Mouse (Mus musculus) liver, embryonic 15.5 days (tissue): ENCODE data around the gene Inpp5d. TPM values are rescaled to one million over a fixed set of nuclear protein-coding genes. Genes with fewer than 3 reads are reported as not detected.

Experiments used
- ATAC-seq: fragments of 200-750 bp; cut with Nextera tagmentation; 2 replicates; pipeline ENCODE4 v1.8.0; 2017; ENCODE audit warnings: moderate number of reproducible peaks, mild to moderate bottlenecking, moderate library complexity; ENCODE audit not compliant: insufficient read depth
- H3K27ac ChIP-seq: fragments of 300-500 bp; sonication (generic); replicated peaks from 2 replicates; pipeline ENCODE4 v1.5.1; 2015; ENCODE audit warnings: mild to moderate bottlenecking, inconsistent platforms
- H3K27me3 ChIP-seq: fragments of 300-500 bp; sonication (generic); 2 replicates; pipeline ENCODE4 v1.6.1; 2015; ENCODE audit warnings: mild to moderate bottlenecking, inconsistent platforms
- H3K36me3 ChIP-seq: fragments of 300-500 bp; sonication (generic); replicated peaks from 2 replicates; pipeline ENCODE4 v1.6.1; 2015; ENCODE audit warnings: moderate library complexity, mild to moderate bottlenecking, inconsistent platforms
- H3K4me1 ChIP-seq: fragments of 300-500 bp; sonication (generic); replicated peaks from 2 replicates; pipeline ENCODE4 v1.6.1; 2015; ENCODE audit warnings: inconsistent platforms
- H3K4me2 ChIP-seq: fragments of 300-500 bp; sonication (generic); 2 replicates; pipeline ENCODE4 v1.6.1; 2015; ENCODE audit warnings: moderate library complexity, mild to moderate bottlenecking, inconsistent platforms
- H3K4me3 ChIP-seq: fragments of 300-500 bp; sonication (generic); replicated peaks from 2 replicates; pipeline ENCODE4 v1.5.1; 2015; ENCODE audit warnings: mild to moderate bottlenecking, inconsistent platforms
- H3K9ac ChIP-seq: fragments of 300-500 bp; sonication (generic); 2 replicates; pipeline ENCODE4 v1.6.1; 2015; ENCODE audit warnings: moderate library complexity, mild to moderate bottlenecking, inconsistent platforms
- H3K9me3 ChIP-seq: fragments of 300-500 bp; sonication (generic); replicated peaks from 2 replicates; pipeline ENCODE4 v1.6.1; 2016; ENCODE audit warnings: inconsistent platforms
- WGBS: fragments of 180-500 bp; shearing (Covaris S2); methylation state at CpG from one replicate; pipeline ENCODE4 v1.1.7; 2015; ENCODE audit warnings: mixed read lengths; ENCODE audit not compliant: insufficient replicate concordance; 5-methylcytosine and 5-hydroxymethylcytosine counted together
- polyA plus RNA-seq: library from polyadenylated mRNA; unstranded; fragments of >200 nt; fragmentation: Nextera tagmentation; extraction: Ambion mirVana; gene quantifications from 2 replicates; pipeline ENCODE4 v1.2.1, GENCODE M21; 2015

Gene Inpp5d
- polyA plus RNA-seq, 1 experiment from 2014 or later, result 13.4 TPM

DNA sequence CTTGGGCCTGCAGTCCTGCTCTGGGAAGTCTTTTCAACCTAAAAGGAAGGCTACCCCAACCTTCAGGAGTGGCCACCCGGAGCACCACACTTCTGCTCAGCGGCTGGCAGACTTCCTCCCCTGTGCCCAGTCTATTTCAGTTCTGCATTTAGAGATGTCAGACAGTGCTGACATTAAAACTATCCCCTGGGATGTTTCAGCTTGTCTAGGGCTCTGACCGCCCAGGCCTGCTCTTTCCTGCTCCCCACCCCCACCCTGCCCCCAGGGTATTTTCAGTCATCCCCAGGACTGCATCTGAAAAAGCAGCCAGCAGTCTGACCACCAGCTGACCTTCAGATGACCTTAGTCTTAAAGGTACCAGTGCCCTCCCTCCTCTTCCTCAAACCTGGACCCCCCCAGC, 38.0 kb downstream of the Inpp5d start:
- no peaks in the 10 kb centered on the region for H3K27me3 ChIP-seq
- no peak overlapping the region for H3K4me2 ChIP-seq
- ATAC-seq, result no peak
- no peaks in the 10 kb centered on the region for H3K36me3 ChIP-seq
- no peak overlapping the region for H3K4me3 ChIP-seq
- H3K4me1 ChIP-seq, result peaks cover 27% of the 10 kb centered on the region
- H3K9me3 ChIP-seq, result no peaks in the 10 kb centered on the region
- 40% methylated on average over 3 of the region's 3 CpGs for WGBS
- H3K9ac ChIP-seq, result no peak overlapping the region
- H3K27ac ChIP-seq, result 0 out of 2 replicates have a peak overlapping the region, but pooled peaks have one; percentile 29

DNA sequence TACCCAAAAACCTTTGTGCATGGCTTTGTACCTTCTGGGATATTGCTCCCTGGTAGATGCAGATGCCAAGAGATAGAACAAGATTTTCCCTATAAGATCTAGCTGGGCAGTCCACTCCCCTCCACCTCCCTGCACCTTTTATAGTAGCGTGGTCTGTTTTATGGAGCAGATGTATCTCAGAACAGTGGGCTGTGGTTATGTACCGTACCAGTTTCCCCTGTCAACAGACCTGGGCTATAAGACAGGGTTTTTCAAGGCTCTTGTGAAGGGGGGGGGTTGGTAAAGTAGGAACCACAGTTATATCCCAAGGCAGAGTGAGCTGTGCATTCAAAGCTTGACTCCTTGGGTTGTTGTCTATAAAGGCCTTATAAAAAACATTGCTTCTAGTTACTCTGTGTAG, 38.4 kb downstream of the Inpp5d start:
- H3K9ac ChIP-seq, result no peak overlapping the region
- 0 out of 2 replicates have a peak overlapping the region, but pooled peaks have one; percentile 29 for H3K27ac ChIP-seq
- H3K9me3 ChIP-seq, result no peaks in the 10 kb centered on the region
- H3K4me2 ChIP-seq, result no peak overlapping the region
- H3K36me3 ChIP-seq, result peaks cover 3% of the 10 kb centered on the region; the same call in 1 of the 2 replicates
- ATAC-seq, result no peak
- no peak overlapping the region for H3K4me3 ChIP-seq
- 51% methylated on average over 2 of the region's 2 CpGs for WGBS
- no peaks in the 10 kb centered on the region for H3K27me3 ChIP-seq
- H3K4me1 ChIP-seq, result peaks cover 27% of the 10 kb centered on the region

GRCm38 (mm10) chr1:87658937-87659617, 39.0 kb downstream of the Inpp5d start:
- H3K9ac ChIP-seq, result no peak overlapping the region
- 29% methylated on average over 8 of the region's 8 CpGs for WGBS
- H3K9me3 ChIP-seq, result no peaks in the 10 kb centered on the region
- no peak overlapping the region for H3K4me3 ChIP-seq
- peaks cover 27% of the 10 kb centered on the region for H3K4me1 ChIP-seq
- peak; percentile 34; the same call in 1 of the 2 replicates for ATAC-seq
- peaks cover 9% of the 10 kb centered on the region; the same call in 1 of the 2 replicates for H3K36me3 ChIP-seq
- H3K27me3 ChIP-seq, result no peaks in the 10 kb centered on the region
- peak overlapping the region; percentile 75 for H3K27ac ChIP-seq
- no peak overlapping the region for H3K4me2 ChIP-seq

DNA sequence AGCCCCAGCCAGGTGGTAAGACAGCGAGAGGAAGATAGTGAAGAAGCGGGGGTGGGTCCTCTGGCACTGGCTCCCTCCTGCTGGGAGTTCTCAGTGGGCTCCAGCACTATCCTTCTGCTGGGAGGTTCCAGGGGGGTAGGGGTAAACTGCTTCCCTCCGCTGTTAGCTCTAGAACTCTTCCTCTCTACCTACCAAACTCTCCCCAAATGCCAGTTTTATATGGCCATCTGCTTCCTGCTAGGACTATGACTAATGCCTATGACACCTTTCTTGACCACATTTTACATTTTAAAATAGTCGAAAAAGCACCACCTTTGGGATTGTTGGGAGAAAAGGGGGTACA, 39.5 kb downstream of the Inpp5d start:
- Histone ChIP-seq H3K9me3 (no peaks in the 10 kb centered on the region), H3K9ac (no peak overlapping the region), H3K27me3 (no peaks in the 10 kb centered on the region), H3K4me2 (no peak overlapping the region), H3K27ac (peak overlapping the region; percentile 75; the same call in 1 of the 2 replicates), H3K4me1 (peaks cover 27% of the 10 kb centered on the region), H3K4me3 (no peak overlapping the region), H3K36me3 (peaks cover 9% of the 10 kb centered on the region; the same call in 1 of the 2 replicates)
- 52% methylated on average over 4 of the region's 4 CpGs for WGBS
- ATAC-seq, result no peak

DNA sequence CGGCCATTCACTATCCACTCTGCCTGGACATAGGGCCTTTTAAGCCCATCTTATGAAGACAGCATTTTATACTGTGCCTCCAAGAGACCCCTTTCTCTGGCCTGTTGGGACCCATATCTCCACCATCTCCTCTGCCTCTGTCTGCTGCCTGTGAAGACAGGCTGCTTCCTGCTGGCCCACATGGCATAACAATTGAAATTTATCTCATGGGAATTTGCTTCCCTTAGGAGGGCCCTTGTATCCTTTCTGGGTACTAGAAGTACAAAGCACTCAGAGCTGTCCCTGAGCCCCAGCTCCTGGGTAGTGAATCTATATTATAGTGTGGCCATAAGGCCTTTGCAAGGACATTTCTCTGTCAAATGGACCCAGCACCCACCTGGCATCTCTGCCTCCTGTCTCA, 40.6 kb downstream of the Inpp5d start:
- no peak overlapping the region for H3K4me3 ChIP-seq
- H3K4me1 ChIP-seq, result peaks cover 27% of the 10 kb centered on the region
- H3K27ac ChIP-seq, result no peak overlapping the region
- no peak overlapping the region for H3K9ac ChIP-seq
- H3K9me3 ChIP-seq, result no peaks in the 10 kb centered on the region
- no peaks in the 10 kb centered on the region for H3K27me3 ChIP-seq
- no peak overlapping the region for H3K4me2 ChIP-seq
- 35% methylated on average over 1 of the region's 1 CpGs for WGBS
- peaks cover 9% of the 10 kb centered on the region; the same call in 1 of the 2 replicates for H3K36me3 ChIP-seq
- ATAC-seq, result no peak

DNA sequence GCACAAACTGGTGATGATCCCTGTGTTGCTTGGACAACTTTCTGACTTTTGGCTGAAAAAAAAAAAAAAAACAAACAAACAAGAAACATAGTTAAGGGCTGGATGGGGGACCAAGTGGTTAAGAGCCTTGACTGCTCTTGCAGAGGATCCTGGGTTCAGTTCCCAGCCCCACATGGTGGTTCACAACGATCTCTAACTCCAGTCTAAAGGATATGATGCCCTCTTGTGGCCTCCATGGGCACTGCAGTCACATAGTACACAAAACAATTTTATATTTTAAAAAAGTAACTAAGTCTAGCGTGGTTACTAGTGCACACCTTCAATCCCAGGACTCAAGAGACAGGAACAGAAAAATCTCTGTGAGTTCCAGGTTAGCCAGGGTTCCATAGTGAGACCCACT, 43.9 kb downstream of the Inpp5d start:
- Histone ChIP-seq H3K4me2 (no peak overlapping the region), H3K27me3 (no peaks in the 10 kb centered on the region), H3K4me3 (no peak overlapping the region), H3K4me1 (peaks cover 10% of the 10 kb centered on the region), H3K27ac (no peak overlapping the region), H3K9me3 (no peaks in the 10 kb centered on the region), H3K36me3 (peaks cover 19% of the 10 kb centered on the region), H3K9ac (no peak overlapping the region)
- 76% methylated on average over 2 of the region's 2 CpGs for whole genome bisulfite sequencing
- ATAC-seq, result no peak

DNA sequence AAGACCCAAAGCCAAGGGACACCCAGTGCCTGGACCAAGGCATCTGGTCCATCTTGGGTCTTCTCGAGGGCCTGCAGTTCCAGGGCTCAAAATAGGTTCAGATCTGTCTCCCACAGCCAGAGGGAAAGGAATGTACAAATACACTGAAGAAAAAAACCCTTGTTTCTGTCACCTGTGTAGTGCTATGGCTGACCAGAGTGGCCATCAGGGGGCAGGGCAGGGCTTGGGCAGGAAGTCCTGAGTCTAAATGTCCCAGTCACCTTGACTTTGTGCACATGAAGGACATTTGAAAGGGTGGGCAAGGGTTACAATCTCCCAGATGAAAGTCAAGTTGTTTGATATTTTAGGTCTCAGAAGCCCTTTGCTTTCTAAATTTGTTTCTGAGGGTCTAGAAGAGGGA, 46.9 kb downstream of the Inpp5d start:
- H3K27ac ChIP-seq, result no peak overlapping the region
- WGBS, result 58% methylated on average over 1 of the region's 1 CpGs
- H3K4me2 ChIP-seq, result no peak overlapping the region
- H3K9me3 ChIP-seq, result no peaks in the 10 kb centered on the region
- ATAC-seq, result no peak
- no peak overlapping the region for H3K9ac ChIP-seq
- 0 out of 2 replicates have a peak, but pooled peaks cover 2% of the 10 kb centered on the region for H3K4me1 ChIP-seq
- no peak overlapping the region for H3K4me3 ChIP-seq
- no peaks in the 10 kb centered on the region for H3K27me3 ChIP-seq
- H3K36me3 ChIP-seq, result peaks cover 26% of the 10 kb centered on the region

DNA sequence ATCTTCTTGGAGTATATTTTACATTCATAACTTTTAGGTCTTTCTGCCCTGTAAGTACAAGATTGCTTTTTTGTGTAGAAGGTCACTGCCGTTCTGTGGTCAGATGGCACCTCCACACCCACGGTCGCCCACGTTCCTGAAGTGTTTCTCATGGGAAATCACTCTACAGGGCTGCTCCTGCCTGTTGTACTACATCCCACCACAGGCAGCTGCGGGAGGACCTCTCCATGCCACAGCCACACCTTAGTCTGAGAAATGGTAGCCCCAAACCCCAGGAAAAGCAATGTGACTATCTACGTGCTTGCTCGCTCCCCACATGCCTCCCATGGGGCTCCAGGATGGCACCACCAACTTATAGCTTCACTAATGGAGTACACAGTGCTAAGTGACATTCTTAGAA, 48.2 kb downstream of the Inpp5d start:
- no peak for ATAC-seq
- H3K4me2 ChIP-seq, result no peak overlapping the region
- H3K36me3 ChIP-seq, result peaks cover 25% of the 10 kb centered on the region
- H3K27ac ChIP-seq, result no peak overlapping the region
- H3K9me3 ChIP-seq, result no peaks in the 10 kb centered on the region
- no peak overlapping the region for H3K9ac ChIP-seq
- WGBS, result 79% methylated on average over 7 of the region's 7 CpGs
- 0 out of 2 replicates have a peak, but pooled peaks cover 2% of the 10 kb centered on the region for H3K4me1 ChIP-seq
- no peaks in the 10 kb centered on the region for H3K27me3 ChIP-seq
- H3K4me3 ChIP-seq, result no peak overlapping the region

DNA sequence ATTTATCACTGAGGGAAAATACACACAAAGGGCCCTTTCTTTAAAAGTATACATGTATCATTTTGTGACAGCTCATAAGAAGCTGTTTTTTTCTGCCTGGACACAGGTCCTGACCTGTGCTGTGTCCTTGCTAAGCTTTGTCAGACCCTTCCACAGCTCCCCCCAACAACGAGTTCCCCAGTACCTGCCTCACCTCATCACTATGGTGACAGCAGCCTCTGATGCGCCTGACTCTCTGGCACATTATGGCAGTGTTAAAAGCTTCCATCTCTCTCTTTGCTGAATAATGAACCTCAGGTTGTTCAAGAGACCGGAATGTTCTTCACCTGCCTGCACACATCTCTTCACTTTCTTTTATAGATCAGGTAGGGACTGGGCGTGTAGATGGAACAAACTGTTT, 51.4 kb downstream of the Inpp5d start:
- Histone ChIP-seq H3K9ac (no peak overlapping the region), H3K4me1 (0 out of 2 replicates have a peak, but pooled peaks cover 2% of the 10 kb centered on the region), H3K36me3 (peaks cover 18% of the 10 kb centered on the region), H3K4me2 (no peak overlapping the region), H3K9me3 (no peaks in the 10 kb centered on the region), H3K27ac (no peak overlapping the region), H3K27me3 (no peaks in the 10 kb centered on the region), H3K4me3 (no peak overlapping the region)
- ATAC-seq, result no peak
- WGBS, result 62% methylated on average over 4 of the region's 4 CpGs

- H3K4me1 ChIP-seq, result no peaks in the 10 kb centered on the region
- H3K27ac ChIP-seq, result no peak overlapping the region
- no peak overlapping the region for H3K4me2 ChIP-seq
- peaks cover 7% of the 10 kb centered on the region for H3K36me3 ChIP-seq
- ATAC-seq, result no peak
- no peaks in the 10 kb centered on the region for H3K27me3 ChIP-seq
- no peak overlapping the region for H3K4me3 ChIP-seq
- no peaks in the 10 kb centered on the region for H3K9me3 ChIP-seq
- 67% methylated on average over 9 of the region's 9 CpGs for WGBS
- no peak overlapping the region for H3K9ac ChIP-seq
These were observed 53.9 kb downstream of the Inpp5d start for GRCm38 (mm10) chr1:87673822-87674604.

DNA sequence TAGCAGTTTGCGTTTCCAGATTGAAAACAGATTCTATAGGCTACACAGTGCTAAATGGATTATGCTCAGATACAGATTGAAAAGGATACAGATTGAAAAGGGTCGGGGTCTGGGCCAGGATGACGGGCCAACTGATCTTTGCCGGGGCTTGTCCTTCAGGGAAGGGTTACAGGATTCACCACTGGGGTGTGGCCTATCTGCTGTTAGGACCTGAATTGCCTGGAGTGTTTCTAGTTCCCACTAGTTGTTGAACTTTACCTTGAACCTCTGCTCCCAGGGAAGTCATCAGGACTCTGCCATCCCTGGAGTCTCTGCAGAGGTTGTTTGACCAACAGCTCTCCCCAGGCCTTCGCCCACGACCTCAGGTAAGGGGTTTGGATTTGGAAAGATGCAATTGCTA, 55.9 kb downstream of the Inpp5d start:
- no peak for ATAC-seq
- Histone ChIP-seq H3K4me1 (no peaks in the 10 kb centered on the region), H3K4me2 (no peak overlapping the region), H3K9ac (no peak overlapping the region), H3K36me3 (no peaks in the 10 kb centered on the region; the same call in none of the 2 replicates), H3K27me3 (no peaks in the 10 kb centered on the region), H3K27ac (no peak overlapping the region), H3K4me3 (no peak overlapping the region), H3K9me3 (no peaks in the 10 kb centered on the region)
- 69% methylated on average over 6 of the region's 6 CpGs for WGBS
